ENCODE assay signal across 9 mouse cellular contexts in genomic region chr2:166082193-166082592, GRCm38 (mm10).
DNase-seq lines count a peak whose midpoint lies in the region; ATAC-seq lines count a peak whose summit lies in the region.
"Had no signal": no experiment of that assay in that cellular context is flagged by ENCODE, and none has a peak within 500 bp of the region (broad histone marks: within the 10 kb centered on the region; RNA-seq: fewer than 3 reads in every experiment).

No protein-coding gene starts in this region.

- peaks cover 16% of the 10 kb centered on the region for H3K4me1 ChIP-seq in intestine, embryonic 14.5 days (replicated peaks; ENCODE audit: control insufficient read depth, insufficient read depth, low read length)
- H3K4me1 ChIP-seq in intestine, embryonic 16.5 days (ENCODE audit: control insufficient read depth, insufficient read depth, low read length), result peaks cover 19% of the 10 kb centered on the region
- peaks cover 44% of the 10 kb centered on the region for H3K4me1 ChIP-seq in heart, embryonic 10.5 days

- H3K4me3 ChIP-seq in intestine, embryonic 14.5 days (ENCODE audit: low read depth, low read length), result no peak overlapping the region
- no peak overlapping the region for H3K4me3 ChIP-seq in intestine, embryonic 16.5 days (ENCODE audit: low read length)
- no peak overlapping the region for H3K4me3 ChIP-seq in heart, embryonic 10.5 days
- H3K4me3 ChIP-seq: neural tube, embryonic 12.5 days had no signal

- peak; percentile 93 for DNase-seq in intestine, embryonic 14.5 days (ENCODE audit: low spot score)
- peak; percentile 83 for DNase-seq in adipocyte (ENCODE audit: low spot score)
- DNase-seq in embryo, embryonic 10.5 days (ENCODE audit: low spot score), result peak; percentile 82
- peak; percentile 89 for DNase-seq in heart, embryonic 10.5 days (ENCODE audit: low spot score)
- DNase-seq in layer of hippocampus, postnatal 25 days (ENCODE audit: extremely low spot score in 1 of 2, low spot score in 1 of 2), result peak; percentile 55 to 89
- DNase-seq in mesoderm, embryonic 11.5 days (ENCODE audit: low read depth, low spot score), result peak; percentile 80
- DNase-seq in testis, postnatal 14 days (ENCODE audit: low spot score), result peak; percentile 69

- no peak overlapping the region for H3K4me2 ChIP-seq in intestine, embryonic 14.5 days (ENCODE audit: low read length)
- no peak overlapping the region for H3K4me2 ChIP-seq in intestine, embryonic 16.5 days (ENCODE audit: low read depth, low read length)
- H3K4me2 ChIP-seq: neural tube, embryonic 12.5 days had no signal

- no peak for ATAC-seq in intestine, embryonic 14.5 days (replicated peaks; ENCODE audit: low FRiP score, low TSS enrichment, low read depth)
- no peak for ATAC-seq in intestine, embryonic 16.5 days

- no peaks in the 10 kb centered on the region for H3K27me3 ChIP-seq in intestine, embryonic 14.5 days (replicated peaks; ENCODE audit: control insufficient read depth, insufficient read depth, low read length)
- H3K27me3 ChIP-seq in intestine, embryonic 16.5 days (replicated peaks; ENCODE audit: control insufficient read depth, insufficient read depth, low read length), result no peaks in the 10 kb centered on the region
- H3K27me3 ChIP-seq in heart, embryonic 10.5 days (ENCODE audit: insufficient read depth, poor library complexity, severe bottlenecking), result no peaks in the 10 kb centered on the region
- H3K27me3 ChIP-seq: neural tube, embryonic 12.5 days had no signal

- WGBS in intestine, embryonic 14.5 days, result 74% methylated on average over 5 of the region's 5 CpGs
- WGBS in intestine, embryonic 16.5 days, result 74% methylated on average over 5 of the region's 5 CpGs
- 51% methylated on average over 5 of the region's 5 CpGs for WGBS in heart, embryonic 10.5 days

- H3K36me3 ChIP-seq in intestine, embryonic 14.5 days (ENCODE audit: control insufficient read depth, insufficient read depth, low read length), result peaks cover 71% of the 10 kb centered on the region
- H3K36me3 ChIP-seq in intestine, embryonic 16.5 days (ENCODE audit: control insufficient read depth, insufficient read depth, low read length), result peaks cover 6% of the 10 kb centered on the region
- H3K36me3 ChIP-seq in heart, embryonic 10.5 days, result peaks cover 86% of the 10 kb centered on the region

- H3K9me3 ChIP-seq in intestine, embryonic 14.5 days (ENCODE audit: control insufficient read depth, low read length), result no peaks in the 10 kb centered on the region
- no peaks in the 10 kb centered on the region for H3K9me3 ChIP-seq in intestine, embryonic 16.5 days (ENCODE audit: control insufficient read depth, low read length)
- no peaks in the 10 kb centered on the region for H3K9me3 ChIP-seq in heart, embryonic 10.5 days
- H3K9me3 ChIP-seq: neural tube, embryonic 12.5 days had no signal

- H3K27ac ChIP-seq in intestine, embryonic 14.5 days (ENCODE audit: low read depth), result no peak overlapping the region
- no peak overlapping the region for H3K27ac ChIP-seq in intestine, embryonic 16.5 days (ENCODE audit: low read length)
- H3K27ac ChIP-seq in heart, embryonic 10.5 days, result 0 out of 2 replicates have a peak overlapping the region, but pooled peaks have one; percentile 89
- H3K27ac ChIP-seq: neural tube, embryonic 12.5 days had no signal

- H3K9ac ChIP-seq in intestine, embryonic 14.5 days (ENCODE audit: low read length), result no peak overlapping the region
- no peak overlapping the region for H3K9ac ChIP-seq in intestine, embryonic 16.5 days (ENCODE audit: low read depth, low read length)
- H3K9ac ChIP-seq: neural tube, embryonic 12.5 days had no signal
